Mouse (Mus musculus): ENCODE measurements around the gene Csrnp3. TPM values are rescaled to one million over a fixed set of nuclear protein-coding genes. Genes with fewer than 3 reads are reported as not detected.
A peak's percentile ranks its signal among the peaks of the same experiment; 100 is the strongest.
"Not testable (repeated sequence)": the region's sequence is repeated elsewhere in the genome, so short reads cannot be mapped to it uniquely, and the experiment has no call there.

The Csrnp3 gene
- polyA plus RNA-seq, 1 experiment = 1.1 TPM

DNA sequence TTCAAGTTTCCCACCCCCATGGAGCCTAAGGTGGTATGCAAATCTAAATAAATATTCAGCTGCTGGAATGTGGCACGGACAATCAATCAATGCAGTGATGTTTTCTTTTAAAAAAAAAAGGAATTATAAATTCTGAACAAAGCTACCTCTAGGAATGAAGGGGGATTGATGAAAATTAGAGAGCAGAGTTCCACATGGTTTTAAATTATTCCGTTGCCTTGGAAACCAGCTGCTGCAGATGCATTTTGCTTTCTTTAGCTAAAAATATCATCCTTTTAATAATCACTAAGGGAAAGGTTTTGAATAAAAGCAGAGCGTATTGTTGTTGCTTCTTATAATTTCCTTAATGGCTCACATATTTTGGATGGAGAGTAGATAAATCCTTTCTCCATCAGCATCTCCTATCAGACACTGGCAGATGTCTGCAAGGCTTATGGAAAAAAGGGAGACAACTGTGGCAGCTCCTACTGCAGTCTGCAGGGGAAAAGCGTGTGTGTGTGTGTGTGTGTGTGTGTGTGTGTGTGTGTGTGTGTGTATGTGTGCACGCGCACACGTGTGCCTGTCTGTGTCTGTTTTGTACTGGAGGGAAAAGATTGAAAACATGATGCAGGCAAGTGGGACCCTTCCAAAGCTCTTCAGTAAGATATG lies 2.0 kb downstream of the Csrnp3 start:
- TF ChIP-seq POLR2A (IDR thresholded peaks at IDR 0.05; ENCODE audit: low read depth, low read length) = no peak
- no peak for TF ChIP-seq CTCF (conservative IDR thresholded peaks at IDR 0.05; ENCODE audit: insufficient read depth, insufficient read length, low read depth, low read length)
- no peak overlapping the region for H3K27ac ChIP-seq (ENCODE audit: insufficient read depth, low read depth, low read length)
- no peaks in the 10 kb centered on the region for H3K4me1 ChIP-seq (ENCODE audit: control insufficient read depth, insufficient read depth, low read length)
- no peaks in the 10 kb centered on the region; the same call in 1 of the 2 replicates for H3K27me3 ChIP-seq (replicated peaks; ENCODE audit: control insufficient read depth, insufficient read depth, low read length)
- no peak overlapping the region for H3K4me3 ChIP-seq (ENCODE audit: insufficient read depth, low read depth, low read length)
- DNase-seq = no peak
- WGBS = 71% methylated on average over 7 of the region's 7 CpGs
- H3K36me3 ChIP-seq (ENCODE audit: control insufficient read depth, insufficient read depth, low read length) = no peaks in the 10 kb centered on the region

DNA sequence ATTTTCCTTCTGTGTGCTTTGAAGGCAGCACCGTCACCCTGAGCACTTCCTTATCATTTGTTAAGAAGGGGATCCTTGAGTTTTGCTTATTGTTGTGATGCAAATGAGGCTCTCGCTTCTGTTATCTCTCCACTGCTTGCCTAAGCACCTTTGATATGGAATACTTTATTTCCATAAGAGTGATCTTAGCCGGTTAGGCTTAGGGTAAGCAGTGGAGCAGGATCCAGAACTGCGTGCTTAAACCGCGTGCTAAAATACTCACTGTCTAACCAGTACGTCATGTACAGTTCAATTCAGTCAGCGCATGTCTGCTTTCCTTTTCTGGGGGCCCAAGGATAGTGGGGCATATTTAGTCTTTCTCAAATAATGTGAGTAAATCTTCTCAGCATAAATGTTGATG lies 3.1 kb downstream of the Csrnp3 start:
- TF ChIP-seq POLR2A (IDR thresholded peaks at IDR 0.05; ENCODE audit: low read depth, low read length) (no peak), CTCF (conservative IDR thresholded peaks at IDR 0.05; ENCODE audit: insufficient read depth, insufficient read length, low read depth, low read length) (no peak)
- no peaks in the 10 kb centered on the region; the same call in 1 of the 2 replicates for H3K27me3 ChIP-seq (replicated peaks; ENCODE audit: control insufficient read depth, insufficient read depth, low read length)
- H3K4me1 ChIP-seq (ENCODE audit: control insufficient read depth, insufficient read depth, low read length) = no peaks in the 10 kb centered on the region
- no peaks in the 10 kb centered on the region for H3K36me3 ChIP-seq (ENCODE audit: control insufficient read depth, insufficient read depth, low read length)
- no peak overlapping the region for H3K27ac ChIP-seq (ENCODE audit: insufficient read depth, low read depth, low read length)
- H3K4me3 ChIP-seq (ENCODE audit: insufficient read depth, low read depth, low read length) = no peak overlapping the region
- 78% methylated on average over 8 of the region's 8 CpGs for WGBS
- no peak for DNase-seq

DNA sequence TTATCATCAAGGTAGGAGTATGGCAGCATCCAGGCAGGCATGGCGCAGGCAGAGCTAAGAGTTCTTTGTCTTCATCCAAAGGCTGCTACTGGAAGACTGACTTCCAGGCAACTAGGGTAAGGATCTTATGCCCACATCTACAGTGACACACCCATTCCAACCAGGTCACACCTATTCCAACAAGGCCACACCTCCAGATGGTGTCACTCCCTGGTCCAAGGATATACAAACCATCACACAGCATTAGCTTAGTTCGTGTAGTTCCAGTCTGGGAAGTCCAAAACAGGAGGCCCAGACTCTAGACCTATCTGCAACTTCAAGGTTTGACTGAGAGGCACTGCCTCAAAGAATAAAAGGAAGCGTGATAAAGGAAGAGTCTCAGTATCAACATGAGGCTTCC lies 4.7 kb downstream of the Csrnp3 start:
- H3K27ac ChIP-seq (ENCODE audit: insufficient read depth, low read depth, low read length); H3K4me3 ChIP-seq (ENCODE audit: insufficient read depth, low read depth, low read length); DNase-seq; H3K36me3 ChIP-seq (ENCODE audit: control insufficient read depth, insufficient read depth, low read length); H3K4me1 ChIP-seq (ENCODE audit: control insufficient read depth, insufficient read depth, low read length); H3K27me3 ChIP-seq (replicated peaks; ENCODE audit: control insufficient read depth, insufficient read depth, low read length): not testable (repeated sequence)
- 92% methylated on average over 3 of the region's 3 CpGs for WGBS

DNA sequence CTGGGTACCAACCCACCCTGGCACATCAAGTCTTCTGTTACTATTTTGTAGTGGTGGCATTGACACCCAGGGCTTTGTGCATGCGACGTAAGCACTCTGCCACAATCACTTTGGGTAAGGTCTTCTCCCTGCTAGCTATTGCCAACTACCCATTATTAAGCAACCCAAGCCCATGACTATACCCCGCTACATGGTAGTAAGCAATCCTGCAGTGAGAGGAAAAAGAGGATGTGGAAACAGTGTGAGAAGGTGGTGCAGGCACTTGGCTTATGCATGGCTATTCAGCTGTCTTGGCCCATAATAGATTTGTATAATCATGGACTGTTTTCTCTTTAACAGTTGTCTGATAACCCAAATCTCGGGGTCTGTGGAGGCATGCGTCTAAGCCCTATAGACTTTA lies 11.2 kb downstream of the Csrnp3 start:
- WGBS = 94% methylated on average over 5 of the region's 5 CpGs
- Histone ChIP-seq H3K4me1 (ENCODE audit: control insufficient read depth, insufficient read depth, low read length) (no peaks in the 10 kb centered on the region), H3K4me3 (ENCODE audit: insufficient read depth, low read depth, low read length) (no peak overlapping the region), H3K27ac (ENCODE audit: insufficient read depth, low read depth, low read length) (no peak overlapping the region), H3K27me3 (replicated peaks; ENCODE audit: control insufficient read depth, insufficient read depth, low read length) (no peaks in the 10 kb centered on the region; the same call in 1 of the 2 replicates), H3K36me3 (ENCODE audit: control insufficient read depth, insufficient read depth, low read length) (no peaks in the 10 kb centered on the region)
- DNase-seq = no peak
- no peak for TF ChIP-seq POLR2A (IDR thresholded peaks at IDR 0.05; ENCODE audit: low read depth, low read length)
- TF ChIP-seq CTCF (conservative IDR thresholded peaks at IDR 0.05; ENCODE audit: insufficient read depth, insufficient read length, low read depth, low read length) = no peak

DNA sequence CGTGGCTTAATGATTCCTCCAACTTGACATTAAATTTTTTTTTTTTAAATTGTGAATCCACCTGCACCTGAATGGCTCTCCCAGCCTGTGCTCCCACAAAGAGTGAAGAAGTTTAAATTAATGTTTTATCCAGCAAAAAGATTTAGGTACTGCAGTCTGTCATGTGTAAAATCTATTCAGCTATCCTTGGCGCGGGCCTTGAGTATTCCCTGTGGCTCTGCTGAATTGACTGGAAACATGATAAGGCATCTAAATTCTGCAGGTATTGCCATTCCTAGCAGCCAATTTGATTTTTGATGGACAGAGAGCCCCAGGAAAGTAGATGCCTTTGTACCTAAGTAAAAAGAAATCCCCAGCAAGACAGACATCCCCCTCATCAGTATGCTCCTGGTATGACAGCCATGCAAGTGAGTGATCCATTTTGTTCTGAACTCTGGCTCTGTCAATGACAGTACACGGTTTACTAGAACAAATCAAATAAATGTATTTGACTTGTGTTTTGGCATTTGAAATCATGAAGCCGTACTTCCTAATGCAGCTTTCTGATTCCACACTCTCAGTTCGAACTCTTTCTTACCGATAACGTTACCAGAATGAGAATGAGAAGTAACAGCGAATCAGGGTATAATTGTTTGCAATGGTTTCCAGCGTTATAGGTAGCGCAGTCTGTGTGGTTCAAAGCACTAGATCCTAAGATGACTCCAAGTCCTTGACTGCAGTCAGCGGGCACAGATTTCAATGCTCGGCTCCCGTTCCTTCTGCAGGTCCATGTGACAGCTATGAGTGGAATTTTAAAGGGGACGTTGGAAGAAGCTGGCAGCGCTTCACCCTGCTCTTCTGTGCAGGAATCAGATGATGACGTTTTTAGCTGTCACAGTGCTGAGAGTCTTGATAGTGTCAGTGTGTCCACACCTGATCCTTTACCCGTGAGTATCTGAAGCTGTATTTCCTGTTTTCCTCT lies 14.5 kb downstream of the Csrnp3 start:
- no peaks in the 10 kb centered on the region for H3K36me3 ChIP-seq (ENCODE audit: control insufficient read depth, insufficient read depth, low read length)
- H3K4me1 ChIP-seq (ENCODE audit: control insufficient read depth, insufficient read depth, low read length) = no peaks in the 10 kb centered on the region
- 80% methylated on average over 18 of the region's 18 CpGs for WGBS
- TF ChIP-seq CTCF (conservative IDR thresholded peaks at IDR 0.05; ENCODE audit: insufficient read depth, insufficient read length, low read depth, low read length) = no peak
- no peak for TF ChIP-seq POLR2A (IDR thresholded peaks at IDR 0.05; ENCODE audit: low read depth, low read length)
- no peak overlapping the region for H3K4me3 ChIP-seq (ENCODE audit: insufficient read depth, low read depth, low read length)
- no peaks in the 10 kb centered on the region for H3K27me3 ChIP-seq (replicated peaks; ENCODE audit: control insufficient read depth, insufficient read depth, low read length)
- peak; percentile 10 for DNase-seq
- H3K27ac ChIP-seq (ENCODE audit: insufficient read depth, low read depth, low read length) = no peak overlapping the region

DNA sequence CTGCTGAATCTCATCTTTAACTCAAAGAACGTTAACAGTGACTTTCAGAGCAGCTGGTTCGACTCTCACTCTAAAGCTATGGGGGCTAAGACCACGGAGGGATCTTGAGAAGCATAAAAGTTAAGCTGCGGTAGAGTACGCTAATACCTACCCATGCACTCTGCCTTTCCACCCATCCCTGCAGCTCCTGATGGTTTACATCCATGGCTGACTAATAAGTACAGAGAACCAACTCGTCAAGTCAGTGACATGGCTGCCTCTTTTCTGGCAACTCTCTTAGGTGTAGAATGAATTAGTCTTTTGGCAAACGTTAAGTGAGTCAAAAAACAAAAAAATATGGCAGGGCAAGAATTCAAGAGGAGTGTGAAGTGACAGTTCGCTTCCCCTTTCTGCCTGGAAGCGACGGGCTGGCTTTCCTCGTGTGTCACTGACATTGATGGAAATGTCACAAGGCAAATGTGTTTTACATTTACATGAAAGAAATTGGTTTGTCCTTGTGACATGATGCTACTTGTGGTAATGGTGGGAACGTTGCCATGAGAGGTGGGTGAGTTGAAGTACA lies 19.3 kb downstream of the Csrnp3 start:
- no peak for DNase-seq
- no peak overlapping the region for H3K27ac ChIP-seq (ENCODE audit: insufficient read depth, low read depth, low read length)
- WGBS = 82% methylated on average over 12 of the region's 12 CpGs
- H3K36me3 ChIP-seq (ENCODE audit: control insufficient read depth, insufficient read depth, low read length) = no peaks in the 10 kb centered on the region
- H3K4me3 ChIP-seq (ENCODE audit: insufficient read depth, low read depth, low read length) = no peak overlapping the region
- no peaks in the 10 kb centered on the region for H3K27me3 ChIP-seq (replicated peaks; ENCODE audit: control insufficient read depth, insufficient read depth, low read length)
- no peaks in the 10 kb centered on the region for H3K4me1 ChIP-seq (ENCODE audit: control insufficient read depth, insufficient read depth, low read length)
- TF ChIP-seq POLR2A (IDR thresholded peaks at IDR 0.05; ENCODE audit: low read depth, low read length) (no peak), CTCF (conservative IDR thresholded peaks at IDR 0.05; ENCODE audit: insufficient read depth, insufficient read length, low read depth, low read length) (no peak)
